Mouse (Mus musculus) embryo, embryonic 10.5 days (tissue): ENCODE results near the gene Gm20458.

Experiments
- DNase-seq: peaks from one replicate; pipeline ENCODE4 v3.0.0-alpha.2; 2015; ENCODE audit warnings: low spot score

Gm20458 gene

DNA sequence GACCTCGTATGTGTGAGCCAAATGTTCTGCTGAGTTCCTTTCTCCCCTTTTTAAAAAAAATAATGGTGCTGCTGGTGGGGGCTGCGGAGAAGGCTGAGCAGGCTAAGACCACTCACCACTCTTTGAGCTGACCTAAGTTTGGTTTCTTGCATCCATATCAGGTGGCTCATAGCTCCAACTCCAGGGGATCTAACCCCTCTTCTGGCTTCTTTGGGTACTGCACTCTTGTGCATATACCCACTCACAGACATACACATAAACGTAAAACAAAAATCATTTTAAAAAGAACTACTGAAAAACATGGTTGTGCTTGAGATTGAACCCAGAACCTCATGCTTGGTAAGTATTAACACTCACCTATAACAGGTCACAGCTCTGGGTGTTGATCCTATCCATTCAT, 44.2 kb downstream of the Gm20458 start:
- DNase-seq, result no peak

DNA sequence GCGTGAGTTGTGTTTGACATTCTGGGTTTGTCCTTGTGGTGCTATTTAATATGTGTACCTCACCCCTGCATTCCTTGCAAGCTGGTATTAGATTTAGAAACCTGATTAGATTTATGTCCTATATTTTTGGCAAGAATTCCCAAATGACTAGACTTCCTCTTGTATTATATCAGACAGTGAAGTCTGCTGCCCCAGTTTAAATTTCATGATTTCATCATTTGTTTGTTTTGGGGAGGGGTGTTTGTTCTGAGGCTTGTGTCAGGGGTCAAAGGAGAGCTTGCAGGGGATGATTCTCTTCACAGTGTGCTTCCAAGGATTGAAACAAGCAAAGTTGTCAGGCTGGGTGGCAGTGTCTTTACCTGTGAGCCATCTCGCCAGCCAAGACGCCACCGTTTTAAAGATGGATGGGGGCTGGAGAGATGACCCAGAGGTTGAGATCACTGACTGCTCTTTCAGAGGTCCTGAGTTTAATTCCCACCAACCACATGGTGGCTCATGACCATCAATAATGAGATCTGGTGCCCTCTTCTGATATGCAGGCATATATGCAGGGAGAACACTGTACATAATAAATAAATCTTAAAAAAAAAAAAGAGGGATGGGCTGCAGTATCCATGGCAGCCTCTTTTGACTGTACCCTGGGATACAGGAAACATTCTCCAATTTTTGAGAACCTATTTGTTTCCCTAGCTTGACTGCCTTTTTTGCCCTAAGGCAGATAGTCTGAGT, 45.0 kb downstream of the Gm20458 start:
- no peak for DNase-seq

DNA sequence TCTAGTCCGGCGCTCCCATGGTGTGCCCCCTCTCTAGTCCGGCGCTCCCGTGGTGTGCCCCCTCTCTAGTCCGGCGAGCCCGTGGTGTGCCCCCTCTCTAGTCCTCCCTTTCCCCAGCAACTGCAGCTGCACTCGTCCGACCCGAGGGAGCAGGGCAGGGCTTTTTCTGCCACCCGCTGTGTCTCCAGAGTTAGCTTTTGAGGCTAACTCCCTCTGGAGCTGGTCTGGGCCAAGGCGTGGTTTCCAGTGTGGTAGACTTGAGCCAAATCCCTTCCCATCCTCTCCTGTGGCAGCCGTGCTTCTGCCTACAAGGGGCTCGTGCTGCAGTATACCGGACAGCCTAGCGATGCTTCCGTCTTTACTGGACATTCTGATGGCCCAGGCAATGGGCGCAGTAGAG, 47.0 kb downstream of the Gm20458 start:
- DNase-seq, result no peak

GRCm38 (mm10) chr2:164510621-164511190, 49.9 kb downstream of the Gm20458 start:
- no peak for DNase-seq

- DNase-seq, result no peak
Measured at GRCm38 (mm10) chr2:164512121-164512909, 51.5 kb downstream of the Gm20458 start.

DNA sequence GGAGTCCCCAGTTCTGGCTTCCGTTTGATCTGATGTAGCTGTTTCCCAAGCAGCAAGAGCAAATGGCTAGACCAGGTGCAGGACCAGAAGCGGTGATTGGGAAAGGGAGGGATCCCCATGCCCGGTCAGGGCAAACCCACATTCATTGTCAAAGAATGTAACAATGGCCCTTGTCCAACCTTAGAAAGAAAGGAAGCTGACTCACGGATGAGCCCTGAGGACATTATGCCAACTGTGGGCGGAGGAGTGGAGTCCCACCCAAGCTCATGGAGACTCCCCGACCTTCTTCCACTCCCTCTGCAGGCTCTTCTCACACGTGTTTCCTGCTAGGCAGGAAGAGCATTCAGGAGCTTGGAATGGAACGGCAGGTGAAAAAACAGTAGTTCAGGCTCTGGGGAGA, 52.6 kb downstream of the Gm20458 start:
- DNase-seq, result no peak

- no peak for DNase-seq
Measured at GRCm38 (mm10) chr2:164514916-164515315, 54.1 kb downstream of the Gm20458 start.

- DNase-seq, result no peak
Measured at GRCm38 (mm10) chr2:164515897-164516296, 55.1 kb downstream of the Gm20458 start.

DNA sequence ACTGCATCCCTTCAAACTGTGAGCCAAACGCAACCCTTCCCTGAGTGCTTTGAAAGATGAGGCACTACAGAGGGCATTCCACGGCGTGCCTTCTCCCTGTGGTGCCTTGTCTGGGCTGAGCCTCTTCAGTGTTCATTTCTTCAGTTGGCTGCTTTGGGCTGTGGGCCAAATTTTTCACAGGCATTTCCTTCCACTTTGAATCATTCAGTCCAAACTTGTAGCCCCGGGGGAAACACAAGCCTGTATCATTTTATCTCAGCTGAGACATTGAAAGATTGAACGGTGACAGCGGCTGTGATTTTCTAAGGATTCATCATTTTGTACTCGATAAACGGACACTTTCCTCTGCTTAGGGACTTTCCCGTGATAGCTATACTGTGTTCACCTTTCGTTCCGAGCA, 55.8 kb downstream of the Gm20458 start:
- DNase-seq, result no peak

GRCm38 (mm10) chr2:164517485-164518221, 56.9 kb downstream of the Gm20458 start:
- peak; percentile 75 for DNase-seq

GRCm38 (mm10) chr2:164518266-164519170, 57.8 kb downstream of the Gm20458 start:
- no peak for DNase-seq

- DNase-seq, result no peak
Measured at GRCm38 (mm10) chr2:164519171-164519526, 58.4 kb downstream of the Gm20458 start.

GRCm38 (mm10) chr2:164520782-164521181, 60.0 kb downstream of the Gm20458 start:
- peak; percentile 75 for DNase-seq

- DNase-seq, result no peak
Measured at GRCm38 (mm10) chr2:164521841-164522240, 61.1 kb downstream of the Gm20458 start.

DNA sequence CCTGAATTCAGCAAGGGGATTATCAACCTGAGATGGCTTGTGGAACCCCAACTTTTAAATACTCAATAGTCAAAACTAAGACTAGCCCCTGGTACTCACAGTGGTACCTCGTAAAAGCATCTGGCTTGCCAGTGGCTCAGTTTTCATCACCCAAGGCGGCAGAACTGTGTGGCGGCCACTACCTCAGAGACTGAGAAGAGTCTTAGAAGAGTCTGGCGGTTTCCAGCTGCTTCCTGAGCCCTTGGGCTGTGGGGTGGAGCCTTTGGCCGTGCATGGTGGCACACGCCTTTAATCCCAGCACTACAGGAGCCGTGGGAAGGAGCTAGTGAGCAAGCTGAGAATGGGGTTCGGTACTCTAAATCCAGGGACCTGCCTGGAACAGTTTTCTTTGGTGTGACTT, 61.5 kb downstream of the Gm20458 start:
- DNase-seq, result no peak

GRCm38 (mm10) chr2:164523301-164523773, 62.6 kb downstream of the Gm20458 start:
- no peak for DNase-seq

- DNase-seq, result no peak
Measured at GRCm38 (mm10) chr2:164528557-164528956, 67.8 kb downstream of the Gm20458 start.

DNA sequence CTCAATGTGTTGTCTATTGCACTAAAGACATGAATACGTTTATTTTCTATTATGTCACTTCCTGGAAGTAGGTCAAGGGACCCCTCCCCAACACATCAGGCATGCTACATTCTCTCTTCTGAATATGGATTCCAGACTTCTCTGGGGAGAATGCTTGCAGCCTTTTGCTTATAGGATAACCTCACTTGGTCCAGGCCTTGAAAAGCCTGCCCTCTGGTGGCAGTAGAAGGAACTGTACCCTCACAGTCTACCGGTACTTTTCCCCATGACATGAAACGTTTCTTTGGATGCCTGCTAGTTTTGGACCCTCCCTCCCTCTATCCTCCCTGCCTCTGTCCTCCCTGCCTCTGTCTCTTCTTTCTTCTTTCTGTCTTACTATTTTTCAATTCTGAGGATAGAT, 70.4 kb downstream of the Gm20458 start:
- peak; percentile 82 for DNase-seq

- DNase-seq, result no peak
Measured at GRCm38 (mm10) chr2:164534315-164534714, 73.5 kb downstream of the Gm20458 start.

- no peak for DNase-seq
Measured at GRCm38 (mm10) chr2:164537003-164537402, 76.2 kb downstream of the Gm20458 start.
